Mouse (Mus musculus): ENCODE measurements around the gene Gm21833.
"Not testable (repeated sequence)": the region's sequence is repeated elsewhere in the genome, so short reads cannot be mapped to it uniquely, and the experiment has no call there.

Gene Gm21833

GRCm38 (mm10) chr16:82828082-82828481, at the start of gene Gm21833:
TSS of gene Gm21833 (plus strand) at chr16:82828382.
- in situ Hi-C loops (cut with MboI; ENCODE audit: low pct_unique_long_range_greater_than_20kb in 1 of 2, low sequenced_read_pairs in 2 of 2, unreplicated experiment in 1 of 2) = not testable (repeated sequence)

GRCm38 (mm10) chr16:82789521-82789920, 38.7 kb upstream of the Gm21833 start:
- in situ Hi-C loops (cut with MboI; ENCODE audit: low pct_unique_long_range_greater_than_20kb in 1 of 2, low sequenced_read_pairs in 2 of 2, unreplicated experiment in 1 of 2) = no loop called here

GRCm38 (mm10) chr16:82796489-82796888, 31.7 kb upstream of the Gm21833 start:
- in situ Hi-C loops (cut with MboI; ENCODE audit: low pct_unique_long_range_greater_than_20kb in 1 of 2, low sequenced_read_pairs in 2 of 2, unreplicated experiment in 1 of 2) = no loop called here

GRCm38 (mm10) chr16:82815255-82815654, 12.9 kb upstream of the Gm21833 start:
- in situ Hi-C loops (cut with MboI; ENCODE audit: low pct_unique_long_range_greater_than_20kb in 1 of 2, low sequenced_read_pairs in 2 of 2, unreplicated experiment in 1 of 2) = no loop called here

- in situ Hi-C loops (cut with MboI; ENCODE audit: low pct_unique_long_range_greater_than_20kb in 1 of 2, low sequenced_read_pairs in 2 of 2, unreplicated experiment in 1 of 2) = no loop called here
Observed at GRCm38 (mm10) chr16:82816615-82817014, 11.6 kb upstream of the Gm21833 start.

- in situ Hi-C loops (cut with MboI; ENCODE audit: low pct_unique_long_range_greater_than_20kb in 1 of 2, low sequenced_read_pairs in 2 of 2, unreplicated experiment in 1 of 2) = no loop called here
Observed at GRCm38 (mm10) chr16:82855752-82856151, 27.6 kb downstream of the Gm21833 start.

GRCm38 (mm10) chr16:82864590-82864989, 36.4 kb downstream of the Gm21833 start:
- in situ Hi-C loops (cut with MboI; ENCODE audit: low pct_unique_long_range_greater_than_20kb in 1 of 2, low sequenced_read_pairs in 2 of 2, unreplicated experiment in 1 of 2) = no loop called here

Measured in mouse embryonic stem cell (cell line).